Mouse (Mus musculus) fat pad, adult 2 months (tissue): Measurements from ENCODE around the gene Rundc3a.
"Not testable (repeated sequence)": the region's sequence is repeated elsewhere in the genome, so short reads cannot be mapped to it uniquely, and the experiment has no call there.

Experiments used
- DNase-seq: peaks from one replicate; pipeline ENCODE4 v3.0.0-alpha.2; 2011; ENCODE audit warnings: low read depth, low spot score; ENCODE audit errors: extremely low read depth

Gene Rundc3a

GRCm38 (mm10) chr11:102367504-102368280 is 25.5 kb upstream of the Rundc3a start:
- no peak for DNase-seq

GRCm38 (mm10) chr11:102368347-102368746 is 24.9 kb upstream of the Rundc3a start:
- no peak for DNase-seq

DNA sequence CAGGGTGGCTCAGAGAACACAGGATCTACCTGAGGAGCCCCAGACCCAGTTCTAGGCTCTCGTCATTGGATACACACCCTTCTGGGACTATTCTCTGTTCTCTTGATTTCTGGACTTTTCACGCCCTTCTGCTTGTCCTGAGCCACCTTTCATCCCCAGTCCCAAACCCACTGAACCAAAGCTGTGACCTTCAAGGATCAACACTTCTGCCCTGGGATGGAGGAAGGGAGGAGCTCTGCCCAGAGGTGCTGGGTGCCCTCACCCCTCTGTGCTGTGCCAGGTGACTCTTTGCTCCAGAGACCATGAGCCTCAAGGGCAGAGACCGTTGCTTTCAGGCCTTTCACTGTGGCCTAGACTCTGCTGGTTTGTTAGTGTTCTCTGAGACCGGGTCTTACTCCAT is 23.9 kb upstream of the Rundc3a start:
- no peak for DNase-seq

DNA sequence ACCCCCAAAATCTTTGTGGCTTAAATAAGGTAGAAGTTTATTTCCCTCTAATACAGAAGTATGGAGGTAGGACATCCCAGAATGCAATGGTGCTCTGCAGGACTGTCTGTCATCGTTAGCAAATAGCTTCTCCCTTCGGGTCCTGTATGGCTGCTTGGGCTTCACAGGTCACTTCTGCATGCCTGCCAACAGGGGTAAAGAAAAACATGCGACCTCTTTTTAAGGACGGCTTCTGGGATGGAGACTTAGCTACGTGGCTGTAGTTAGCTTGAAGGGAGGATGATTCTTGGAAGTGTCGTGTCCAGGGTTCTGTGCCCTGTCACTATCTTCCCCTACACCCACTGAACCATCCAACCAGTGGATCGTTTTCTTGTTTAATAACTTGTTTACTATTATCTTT is 22.9 kb upstream of the Rundc3a start:
- DNase-seq = no peak

DNA sequence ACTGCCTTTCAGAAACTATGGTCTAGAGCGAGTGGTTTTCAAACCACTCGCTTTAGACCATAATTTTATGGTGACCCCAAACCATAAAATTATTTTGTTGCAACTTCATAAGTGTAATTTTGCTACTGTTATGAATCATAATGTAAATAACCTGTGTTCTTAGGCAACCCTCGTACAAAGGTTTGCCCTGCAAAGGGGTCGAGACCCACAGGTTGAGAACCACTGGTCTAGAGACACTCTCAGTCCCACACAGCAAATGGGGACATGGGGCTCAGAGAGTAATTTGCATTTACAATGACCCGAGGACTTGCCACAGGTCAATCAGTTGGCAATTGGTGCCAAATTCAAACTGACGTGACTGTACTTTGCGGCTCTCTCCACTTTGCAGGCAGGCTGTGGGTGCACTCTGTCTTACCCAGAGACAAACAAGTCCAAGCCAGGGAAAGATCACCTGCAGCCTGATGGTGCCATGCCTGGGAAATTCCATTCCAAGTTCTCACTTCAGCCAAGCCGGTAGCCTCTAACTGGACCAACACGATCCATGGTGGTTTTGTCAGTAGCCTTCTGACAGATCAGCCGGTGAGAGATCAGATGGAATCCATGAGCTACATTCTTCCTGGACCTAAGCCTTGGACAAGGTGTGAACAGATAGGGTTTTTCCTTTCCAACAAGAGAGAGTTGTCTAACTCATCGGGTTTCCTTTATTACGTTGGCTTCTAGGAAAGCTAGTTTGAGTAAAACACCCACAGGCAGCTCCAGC is 21.1 kb upstream of the Rundc3a start:
- DNase-seq = no peak

- no peak for DNase-seq
Observed at GRCm38 (mm10) chr11:102372936-102373335, 20.3 kb upstream of the Rundc3a start.

DNA sequence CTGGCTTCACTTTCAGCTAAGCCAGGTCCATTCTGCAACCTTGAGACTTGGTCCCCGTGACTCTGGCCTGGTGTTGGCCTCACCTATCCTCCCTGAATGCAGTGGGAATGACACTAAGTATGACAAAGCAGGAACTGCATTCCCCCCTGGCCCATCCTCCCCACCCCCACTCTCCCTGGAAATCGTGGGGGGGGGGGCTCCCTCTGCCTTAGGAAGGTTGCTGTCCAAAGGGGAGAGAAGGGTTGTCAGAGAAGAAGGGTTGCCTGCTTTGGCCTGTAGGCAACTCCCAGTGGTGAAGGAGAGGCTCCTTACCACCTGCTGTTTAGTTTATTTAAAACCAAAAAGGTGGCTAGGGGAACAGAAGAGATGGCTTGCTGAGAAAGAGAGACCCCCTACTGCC is 19.6 kb upstream of the Rundc3a start:
- DNase-seq = no peak

DNA sequence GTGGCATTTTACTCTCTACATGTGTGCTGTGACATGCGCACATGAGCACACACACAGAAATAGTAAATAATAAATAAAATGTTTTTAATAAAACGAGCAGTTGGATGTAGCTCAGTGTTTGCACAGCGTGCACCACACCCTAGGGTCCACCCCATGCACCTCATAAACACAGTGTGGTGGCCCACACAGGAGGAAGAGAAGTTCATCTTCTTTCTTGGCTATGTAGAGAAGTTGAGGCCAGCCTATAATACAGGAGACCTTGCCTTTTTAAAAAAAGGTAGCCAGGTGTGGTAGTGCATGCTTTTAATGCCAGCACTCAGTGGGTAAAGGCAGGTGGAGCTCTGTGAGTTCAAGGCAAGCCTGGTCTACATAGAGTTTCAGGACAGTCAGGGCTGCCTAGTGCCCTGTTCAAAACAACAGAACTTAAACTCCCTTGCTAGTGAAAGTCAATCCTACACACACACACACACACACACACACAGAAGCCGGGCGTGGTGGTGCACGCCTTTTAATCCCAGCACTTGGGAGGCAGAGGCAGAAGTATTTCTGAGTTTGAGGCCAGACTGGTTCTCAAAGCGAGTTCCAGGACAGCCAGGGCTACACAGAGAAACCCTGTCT is 19.0 kb upstream of the Rundc3a start:
- no peak for DNase-seq

- DNase-seq = no peak
Observed at GRCm38 (mm10) chr11:102375196-102376173, 17.7 kb upstream of the Rundc3a start.

- DNase-seq = no peak
Observed at GRCm38 (mm10) chr11:102376196-102376835, 16.9 kb upstream of the Rundc3a start.

DNA sequence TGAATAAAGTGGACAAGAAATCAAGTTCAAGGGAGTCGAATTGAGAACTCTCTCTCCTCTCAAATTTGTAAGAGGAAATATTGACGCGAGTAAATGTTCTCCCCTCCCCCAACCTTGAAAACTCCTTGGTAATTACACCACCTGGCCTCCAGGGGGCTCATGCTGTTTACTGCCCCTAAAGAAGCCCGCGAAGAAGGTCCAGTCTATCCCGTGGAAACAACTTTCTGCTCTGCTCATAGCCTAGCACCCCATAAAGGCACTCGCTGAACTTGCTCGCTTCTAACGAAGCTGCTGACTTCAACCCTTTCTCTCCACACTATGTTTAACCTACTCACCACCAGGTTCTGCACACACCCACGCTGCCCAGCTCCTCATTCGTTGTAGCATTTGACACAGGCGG is 16.0 kb upstream of the Rundc3a start:
- no peak for DNase-seq

DNA sequence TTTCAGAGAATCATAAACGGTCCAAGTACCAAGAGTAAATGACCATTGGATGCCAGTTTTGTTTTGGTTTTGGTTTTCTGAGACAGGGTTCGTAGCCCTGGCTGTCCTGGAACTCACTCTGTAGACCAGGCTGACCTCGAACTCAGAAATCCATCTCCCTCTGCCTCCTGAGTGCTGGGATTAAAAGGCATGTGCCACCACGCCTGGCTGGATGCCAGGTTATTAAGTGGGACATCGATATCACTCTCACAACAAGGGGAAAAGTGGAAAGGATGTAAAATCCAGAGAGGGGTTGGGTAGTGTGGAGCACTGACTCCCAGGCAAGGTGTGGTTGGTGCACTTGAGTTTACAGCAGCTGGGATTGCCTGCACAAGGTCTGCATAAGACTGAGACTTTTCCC is 13.1 kb upstream of the Rundc3a start:
- DNase-seq = no peak

GRCm38 (mm10) chr11:102381341-102382100 is 11.7 kb upstream of the Rundc3a start:
- no peak for DNase-seq

DNA sequence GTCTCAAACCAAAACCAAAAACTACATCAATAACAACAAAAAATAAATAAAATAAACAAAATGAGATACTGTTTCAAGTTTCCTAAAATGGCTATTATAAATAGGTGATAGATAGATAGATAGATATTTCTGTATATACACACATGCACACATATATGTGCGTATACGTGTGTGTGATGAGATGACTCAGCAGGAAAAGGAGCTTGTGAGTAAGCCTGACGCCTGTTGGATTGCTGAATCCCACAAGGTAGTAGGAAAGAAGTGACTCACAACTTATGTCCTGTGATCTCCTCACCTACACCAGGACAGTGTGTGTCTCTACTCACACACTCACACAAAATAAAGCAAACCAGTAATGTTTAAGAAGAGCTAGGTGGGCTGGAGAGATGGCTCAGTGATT is 10.4 kb upstream of the Rundc3a start:
- DNase-seq = no peak

GRCm38 (mm10) chr11:102383365-102384136 is 9.7 kb upstream of the Rundc3a start:
- no peak for DNase-seq

DNA sequence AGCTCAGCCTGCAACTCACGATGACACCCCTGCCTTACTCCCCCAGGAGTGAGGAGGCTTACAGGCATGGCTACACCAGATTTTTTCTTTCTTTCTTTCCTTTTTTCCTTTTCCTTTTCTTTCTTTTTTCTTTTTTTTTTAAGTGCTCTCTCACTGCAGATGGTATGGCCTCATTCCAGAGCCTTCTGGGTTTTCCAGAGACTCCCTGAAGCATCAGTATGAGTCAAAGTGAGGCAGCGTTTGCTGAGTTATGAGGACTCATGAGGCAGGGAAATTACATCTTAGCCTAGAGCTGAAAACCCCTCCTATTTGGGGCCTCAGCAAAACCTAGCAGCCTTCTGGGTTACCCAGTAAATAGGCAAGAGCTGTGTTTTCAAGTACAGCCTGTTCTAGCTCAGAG is 8.8 kb upstream of the Rundc3a start:
- DNase-seq = no peak

- DNase-seq = no peak
Observed at GRCm38 (mm10) chr11:102385075-102385474, 8.1 kb upstream of the Rundc3a start.

GRCm38 (mm10) chr11:102386121-102386520 is 7.1 kb upstream of the Rundc3a start:
- DNase-seq = no peak

DNA sequence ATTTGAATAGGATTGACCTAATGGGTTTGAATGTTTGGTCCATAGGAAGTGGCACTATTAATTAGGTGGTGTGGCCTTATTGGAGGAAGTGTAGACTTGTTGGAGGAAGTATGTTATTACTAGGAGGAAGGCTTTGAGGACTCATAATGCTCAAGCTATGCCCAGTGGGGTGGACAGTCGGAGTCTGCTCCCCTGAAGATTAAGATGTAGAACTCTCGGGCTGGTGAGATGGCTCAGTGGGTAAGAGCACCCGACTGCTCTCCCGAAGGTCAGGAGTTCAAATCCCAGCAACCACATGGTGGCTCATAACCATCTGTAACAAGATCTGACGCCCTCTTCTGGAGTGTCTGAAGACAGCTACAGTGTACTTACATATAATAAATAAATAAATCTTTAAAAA is 3.8 kb upstream of the Rundc3a start:
- DNase-seq = not testable (repeated sequence)
